Comparison of ENCODE assay signal across 12 mouse cellular contexts in genomic region chr2:33159593-33159992, GRCm38 (mm10). TPM values are rescaled to one million over a fixed set of nuclear protein-coding genes. Genes with fewer than 3 reads are reported as not detected.
DNase-seq lines count a peak whose midpoint lies in the region; ATAC-seq and TF ChIP-seq lines count a peak whose summit lies in the region.
"Had no signal": no experiment of that assay in that cellular context is flagged by ENCODE, and none has a peak within 500 bp of the region (broad histone marks: within the 10 kb centered on the region; RNA-seq: fewer than 3 reads in every experiment).

No protein-coding gene starts in this region.

- H3K4me2 ChIP-seq in forebrain, embryonic 13.5 days = no peak overlapping the region
- no peak overlapping the region for H3K4me2 ChIP-seq in limb, embryonic 12.5 days

- H3K4me1 ChIP-seq in forebrain, embryonic 10.5 days = peaks cover 15% of the 10 kb centered on the region
- H3K4me1 ChIP-seq in forebrain, embryonic 13.5 days = no peaks in the 10 kb centered on the region
- peaks cover 8% of the 10 kb centered on the region for H3K4me1 ChIP-seq in kidney, adult 2 months (ENCODE audit: control insufficient read depth, insufficient read depth, low read length)
- H3K4me1 ChIP-seq in limb, embryonic 12.5 days (replicated peaks) = peaks cover 49% of the 10 kb centered on the region

- DNase-seq in forebrain, embryonic 10.5 days (ENCODE audit: extremely low spot score, low spot score) = no peak
- peak; percentile 24 for DNase-seq in kidney, adult 2 months
- DNase-seq in kidney, postnatal 25 days = no peak
- DNase-seq in ZHBTc4 (ENCODE audit: low read depth, low spot score) = peak; percentile 89
- no peak for DNase-seq in cerebellum, postnatal 4 days (ENCODE audit: low spot score in 2 of 2)
- no peak for DNase-seq in right cerebral cortex, postnatal 36 days (ENCODE audit: low spot score in 2 of 2)
- DNase-seq: adrenal gland, adult 8-10 months; cerebellum, adult 11-12 months had no signal

- H3K4me3 ChIP-seq in forebrain, embryonic 10.5 days = no peak overlapping the region
- no peak overlapping the region for H3K4me3 ChIP-seq in forebrain, embryonic 13.5 days
- no peak overlapping the region for H3K4me3 ChIP-seq in kidney, adult 2 months (ENCODE audit: insufficient read depth, low read depth, low read length)
- no peak overlapping the region for H3K4me3 ChIP-seq in limb, embryonic 12.5 days (replicated peaks)

- WGBS in forebrain, embryonic 10.5 days = 76% methylated on average over 7 of the region's 7 CpGs
- 88% methylated on average over 7 of the region's 7 CpGs for WGBS in forebrain, embryonic 13.5 days
- 80% methylated on average over 7 of the region's 7 CpGs for WGBS in kidney, adult 2 months
- WGBS in limb, embryonic 12.5 days = 83% methylated on average over 7 of the region's 7 CpGs

- TF ChIP-seq CTCF in kidney, adult 2 months (conservative IDR thresholded peaks at IDR 0.05; ENCODE audit: insufficient read depth, insufficient read length, low read depth, low read length) = no peak

- no peak overlapping the region for H3K9ac ChIP-seq in forebrain, embryonic 13.5 days
- H3K9ac ChIP-seq in limb, embryonic 12.5 days (replicated peaks) = no peak overlapping the region

- H3K27ac ChIP-seq in forebrain, embryonic 10.5 days = 0 out of 2 replicates have a peak overlapping the region, but pooled peaks have one; percentile 58
- H3K27ac ChIP-seq in forebrain, embryonic 13.5 days = no peak overlapping the region
- H3K27ac ChIP-seq in kidney, adult 2 months (ENCODE audit: insufficient read depth, low read depth, low read length) = peak overlapping the region; percentile 70
- H3K27ac ChIP-seq in limb, embryonic 12.5 days = peak overlapping the region; percentile 89
- H3K27ac ChIP-seq: macrophage had no signal

- TF ChIP-seq POLR2A in kidney, adult 2 months (IDR thresholded peaks at IDR 0.05; ENCODE audit: low read depth, low read length) = no peak

- H3K36me3 ChIP-seq in forebrain, embryonic 10.5 days (replicated peaks) = no peaks in the 10 kb centered on the region
- peaks cover 51% of the 10 kb centered on the region for H3K36me3 ChIP-seq in forebrain, embryonic 13.5 days (ENCODE audit: poor library complexity, severe bottlenecking)
- H3K36me3 ChIP-seq in kidney, adult 2 months (ENCODE audit: control insufficient read depth, insufficient read depth, low read length) = no peaks in the 10 kb centered on the region
- no peaks in the 10 kb centered on the region for H3K36me3 ChIP-seq in limb, embryonic 12.5 days

- no peaks in the 10 kb centered on the region for H3K9me3 ChIP-seq in forebrain, embryonic 10.5 days
- H3K9me3 ChIP-seq in forebrain, embryonic 13.5 days (replicated peaks) = no peaks in the 10 kb centered on the region
- no peaks in the 10 kb centered on the region for H3K9me3 ChIP-seq in limb, embryonic 12.5 days

- no peaks in the 10 kb centered on the region for H3K27me3 ChIP-seq in forebrain, embryonic 10.5 days (ENCODE audit: poor library complexity, severe bottlenecking)
- H3K27me3 ChIP-seq in forebrain, embryonic 13.5 days = no peaks in the 10 kb centered on the region
- H3K27me3 ChIP-seq in kidney, adult 2 months (replicated peaks; ENCODE audit: control insufficient read depth, insufficient read depth, low read length) = no peaks in the 10 kb centered on the region
- H3K27me3 ChIP-seq in limb, embryonic 12.5 days = no peaks in the 10 kb centered on the region

- no peak for ATAC-seq in forebrain, embryonic 13.5 days
- ATAC-seq in limb, embryonic 12.5 days (ENCODE audit: insufficient number of reproducible peaks, insufficient read depth, low FRiP score, low TSS enrichment, low read depth) = no peak
- ATAC-seq: forebrain, embryonic 14.5 days had no signal

RNA-seq across cellular contexts. Expression of gene Garnl3, which starts 28.1 kb away (rescaled TPM):
- 8.6 and 9.1 TPM in 2 replicates for polyA plus RNA-seq in forebrain, embryonic 10.5 days (2016; fragmentation: Nextera tagmentation; extraction: Ambion mirVana)
- polyA plus RNA-seq in forebrain, embryonic 13.5 days (2015; fragmentation: Nextera tagmentation; extraction: Ambion mirVana) = 12.1 and 12.2 TPM in 2 replicates
- 1.1 and 1.2 TPM in 2 replicates for polyA plus RNA-seq in kidney, adult 2 months (2012; rRNA removed)
- 15.7 and 16.4 TPM in 2 replicates for polyA plus RNA-seq in limb, embryonic 12.5 days (2016; fragmentation: Nextera tagmentation; extraction: Ambion mirVana)

RNA-seq across cellular contexts. Expression of gene Angptl2, which starts 56.3 kb away (rescaled TPM):
- 24.3 and 25.1 TPM in 2 replicates for polyA plus RNA-seq in forebrain, embryonic 10.5 days (2016; fragmentation: Nextera tagmentation; extraction: Ambion mirVana)
- 11.0 and 13.0 TPM in 2 replicates for polyA plus RNA-seq in forebrain, embryonic 13.5 days (2015; fragmentation: Nextera tagmentation; extraction: Ambion mirVana)
- polyA plus RNA-seq in kidney, adult 2 months (2012; rRNA removed) = 90.1 and 93.0 TPM in 2 replicates
- polyA plus RNA-seq in limb, embryonic 12.5 days (2016; fragmentation: Nextera tagmentation; extraction: Ambion mirVana) = 54.7 and 65.0 TPM in 2 replicates

Comparison
In these comparisons a context has a peak if more than half of its experiments do, and no peak if none do; other contexts are left out.
1. DNase-seq: peak in kidney, adult 2 months (single experiment) and ZHBTc4 (single experiment); none in forebrain, embryonic 10.5 days (single experiment), kidney, postnatal 25 days (0 of 2), cerebellum, postnatal 4 days (0 of 2) and right cerebral cortex, postnatal 36 days (0 of 2).